Mouse (Mus musculus) macrophage (primary cell): Measurements from ENCODE around the gene Aadacl2. TPM values are rescaled to one million over a fixed set of nuclear protein-coding genes. Genes with fewer than 3 reads are reported as not detected.

Experiments used
- polyA plus RNA-seq: library from polyadenylated mRNA; stranded (reverse); fragments of 250-400 nt; gene quantifications from 3 replicates; pipeline ENCODE4 v1.2.4, GENCODE M21; 2018; ENCODE audit warnings: inconsistent platforms

Aadacl2 gene
- polyA plus RNA-seq, 1 experiment from 2014 or later = not detected

Other genes starting within 250 kb of the Aadacl2 start
- gene Gm8298, start 145.7 kb upstream of the Aadacl2 start, polyA plus RNA-seq = not detected in 3 replicates
- gene C130079G13Rik, start 81.5 kb upstream of the Aadacl2 start, polyA plus RNA-seq = not detected in 3 replicates
- gene Aadac, start 19.0 kb downstream of the Aadacl2 start, polyA plus RNA-seq = not detected in 3 replicates
- not detected in 3 replicates for gene Sucnr1, start 75.1 kb downstream of the Aadacl2 start, polyA plus RNA-seq